Mouse (Mus musculus) intestine, postnatal 0 days (tissue): ENCODE measurements around the gene Ssbp4. TPM values are rescaled to one million over a fixed set of nuclear protein-coding genes. Genes with fewer than 3 reads are reported as not detected.

Source experiments
- ATAC-seq: fragments of 200-750 bp; cut with Nextera tagmentation; 2 replicates; pipeline ENCODE4 v1.8.0; 2017; ENCODE audit warnings: mild to moderate bottlenecking, moderate TSS enrichment, moderate library complexity
- H3K27ac ChIP-seq: fragments of 300-500 bp; sonication (generic); 2 replicates; pipeline ENCODE4 v1.5.1; 2014; ENCODE audit warnings: mild to moderate bottlenecking, low read depth, low read length, moderate library complexity
- H3K27me3 ChIP-seq: fragments of 300-500 bp; sonication (generic); replicated peaks from 2 replicates; pipeline ENCODE4 v1.6.1; 2014; ENCODE audit warnings: low read length, mixed read lengths; ENCODE audit not compliant: control insufficient read depth, insufficient read depth
- H3K36me3 ChIP-seq: fragments of 300-500 bp; sonication (generic); 2 replicates; pipeline ENCODE4 v1.6.1; 2014; ENCODE audit warnings: mild to moderate bottlenecking, moderate library complexity; ENCODE audit not compliant: control insufficient read depth, insufficient read depth
- H3K4me1 ChIP-seq: fragments of 300-500 bp; sonication (generic); replicated peaks from 2 replicates; pipeline ENCODE4 v1.6.1; 2014; ENCODE audit warnings: antibody characterized with exemption, low read length, mixed read lengths; ENCODE audit not compliant: control insufficient read depth, insufficient read depth
- H3K4me2 ChIP-seq: fragments of 300-500 bp; sonication (generic); replicated peaks from 2 replicates; pipeline ENCODE4 v1.6.1; 2014; ENCODE audit warnings: low read depth, mild to moderate bottlenecking, moderate library complexity
- H3K4me3 ChIP-seq: fragments of 300-500 bp; sonication (generic); 2 replicates; pipeline ENCODE4 v1.5.1; 2014; ENCODE audit warnings: low read depth, low read length
- H3K9ac ChIP-seq: fragments of 300-500 bp; sonication (generic); 2 replicates; pipeline ENCODE4 v1.6.1; 2014; ENCODE audit warnings: mild to moderate bottlenecking, low read depth, low read length
- H3K9me3 ChIP-seq: fragments of 300-500 bp; sonication (generic); 2 replicates; pipeline ENCODE4 v1.6.1; 2016; ENCODE audit warnings: mixed run types; ENCODE audit not compliant: control insufficient read depth
- CTCF ChIP-seq: sonication (generic); IDR thresholded peaks from 2 replicates; pipeline ENCODE4 v1.5.1; 2016; ENCODE audit warnings: low read depth, mild to moderate bottlenecking, control low read depth, antibody characterized with exemption, moderate library complexity
- WGBS: fragments of 180-500 bp; shearing (Covaris S2); extraction: QIAGEN DNeasy Blood & Tissue Kit; methylation state at CpG from one replicate; pipeline ENCODE4 v1.1.7; 2014; 5-methylcytosine and 5-hydroxymethylcytosine counted together
- polyA plus RNA-seq: library from polyadenylated mRNA; unstranded; fragments of >200 nt; fragmentation: Nextera tagmentation; extraction: Ambion mirVana; gene quantifications from 2 replicates; pipeline ENCODE4 v1.2.1, GENCODE M21; 2015

Ssbp4 gene
- polyA plus RNA-seq, 1 experiment from 2014 or later = 65.3 TPM

GRCm38 (mm10) chr8:70617985-70618384, 9.3 kb upstream of the Ssbp4 start:
- no peak overlapping the region for H3K4me3 ChIP-seq
- H3K27ac ChIP-seq = no peak overlapping the region
- H3K4me1 ChIP-seq = no peaks in the 10 kb centered on the region
- no peak overlapping the region; the same call in 1 of the 2 replicates for H3K4me2 ChIP-seq
- no peak for ATAC-seq
- H3K9ac ChIP-seq = no peak overlapping the region
- no peaks in the 10 kb centered on the region for H3K9me3 ChIP-seq
- WGBS = 82% methylated on average over 11 of the region's 11 CpGs
- TF ChIP-seq CTCF = no peak
- H3K27me3 ChIP-seq = no peaks in the 10 kb centered on the region
- no peaks in the 10 kb centered on the region for H3K36me3 ChIP-seq

- ATAC-seq = no peak
- H3K4me2 ChIP-seq = 0 out of 2 replicates have a peak overlapping the region, but pooled peaks have one; percentile 4
- H3K36me3 ChIP-seq = no peaks in the 10 kb centered on the region
- no peak overlapping the region for H3K9ac ChIP-seq
- no peak for TF ChIP-seq CTCF
- no peaks in the 10 kb centered on the region for H3K4me1 ChIP-seq
- no peak overlapping the region for H3K4me3 ChIP-seq
- no peaks in the 10 kb centered on the region for H3K27me3 ChIP-seq
- H3K27ac ChIP-seq = no peak overlapping the region
- WGBS = 61% methylated on average over 11 of the region's 11 CpGs
- H3K9me3 ChIP-seq = no peaks in the 10 kb centered on the region
These were observed 8.0 kb upstream of the Ssbp4 start for GRCm38 (mm10) chr8:70616645-70617044.

GRCm38 (mm10) chr8:70615894-70616293, 7.2 kb upstream of the Ssbp4 start, which contains the start of gene Lrrc25:
Gene Lrrc25 (plus strand): TSS chr8:70616155.
- Histone ChIP-seq H3K9me3 (no peaks in the 10 kb centered on the region), H3K4me3 (no peak within 1 kb of the TSS), H3K27ac (no peak within 1 kb of the TSS), H3K4me1 (no peaks in the 10 kb centered on the region), H3K36me3 (no peaks in the 10 kb centered on the region), H3K9ac (no peak within 1 kb of the TSS), H3K4me2 (0 out of 2 replicates have a peak within 1 kb of the TSS, but pooled peaks have one; percentile 4), H3K27me3 (no peaks in the 10 kb centered on the region)
- whole genome bisulfite sequencing = 78% methylated on average over 3 of the region's 3 CpGs
- no peak for TF ChIP-seq CTCF
- no peak for ATAC-seq

GRCm38 (mm10) chr8:70615281-70615680, 6.6 kb upstream of the Ssbp4 start:
- 79% methylated on average over 8 of the region's 8 CpGs for WGBS
- Histone ChIP-seq H3K4me3 (no peak overlapping the region), H3K9ac (no peak overlapping the region), H3K4me1 (0 out of 2 replicates have a peak, but pooled peaks cover 3% of the 10 kb centered on the region), H3K36me3 (no peaks in the 10 kb centered on the region), H3K27me3 (no peaks in the 10 kb centered on the region), H3K9me3 (no peaks in the 10 kb centered on the region), H3K27ac (no peak overlapping the region), H3K4me2 (no peak overlapping the region)
- no peak for TF ChIP-seq CTCF
- ATAC-seq = no peak

- no peak overlapping the region for H3K4me3 ChIP-seq
- 69% methylated on average over 5 of the region's 5 CpGs for WGBS
- no peak for TF ChIP-seq CTCF
- no peak for ATAC-seq
- H3K4me2 ChIP-seq = no peak overlapping the region
- 0 out of 2 replicates have a peak, but pooled peaks cover 3% of the 10 kb centered on the region for H3K4me1 ChIP-seq
- H3K9ac ChIP-seq = no peak overlapping the region
- H3K9me3 ChIP-seq = no peaks in the 10 kb centered on the region
- H3K27me3 ChIP-seq = no peaks in the 10 kb centered on the region
- no peak overlapping the region for H3K27ac ChIP-seq
- no peaks in the 10 kb centered on the region for H3K36me3 ChIP-seq
These were observed 5.8 kb upstream of the Ssbp4 start for GRCm38 (mm10) chr8:70614469-70614868.

GRCm38 (mm10) chr8:70613763-70614162, 5.1 kb upstream of the Ssbp4 start:
- Histone ChIP-seq H3K27me3 (no peaks in the 10 kb centered on the region), H3K36me3 (no peaks in the 10 kb centered on the region), H3K4me1 (0 out of 2 replicates have a peak, but pooled peaks cover 9% of the 10 kb centered on the region), H3K4me3 (no peak overlapping the region), H3K27ac (no peak overlapping the region), H3K9me3 (no peaks in the 10 kb centered on the region), H3K4me2 (no peak overlapping the region), H3K9ac (no peak overlapping the region)
- no peak for ATAC-seq
- TF ChIP-seq CTCF = no peak
- WGBS = 8% methylated on average over 1 of the region's 1 CpGs
